ENCODE assay signal across 10 mouse cellular contexts in the genomic region with DNA sequence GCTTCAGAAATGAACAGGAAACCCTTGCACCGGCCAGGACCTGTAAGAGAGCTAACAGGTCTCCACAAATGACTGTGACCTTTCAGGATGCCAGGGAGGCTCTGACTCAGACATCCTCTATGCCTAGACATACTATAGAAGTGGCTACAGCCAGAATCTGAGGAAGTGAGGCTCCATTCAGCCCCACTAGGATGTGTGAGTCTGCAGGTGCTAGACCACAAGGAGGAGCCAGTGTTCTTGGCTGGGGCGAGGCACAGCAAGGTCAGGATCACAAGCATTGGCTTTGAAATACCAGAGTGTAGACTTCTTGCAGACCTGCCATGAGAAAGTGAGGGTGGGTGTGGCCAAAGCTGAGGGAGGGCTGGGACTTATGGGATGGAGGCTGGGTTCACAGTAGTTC. TPM values are rescaled to one million over a fixed set of nuclear protein-coding genes. Genes with fewer than 3 reads are reported as not detected.
DNase-seq lines count a peak whose midpoint lies in the region; ATAC-seq and TF ChIP-seq lines count a peak whose summit lies in the region.
"Had no signal": no experiment of that assay in that cellular context is flagged by ENCODE, and none has a peak within 500 bp of the region (broad histone marks: within the 10 kb centered on the region; RNA-seq: fewer than 3 reads in every experiment).

No protein-coding gene starts in this region.

- no peaks in the 10 kb centered on the region for H3K27me3 ChIP-seq in thymus, adult 2 months (ENCODE audit: control insufficient read depth, insufficient read depth, low read length)
- no peaks in the 10 kb centered on the region for H3K27me3 ChIP-seq in midbrain, embryonic 13.5 days

- H3K27ac ChIP-seq in thymus, adult 2 months (ENCODE audit: control insufficient read depth, insufficient read depth, low read length): no peak overlapping the region
- no peak overlapping the region for H3K27ac ChIP-seq in midbrain, embryonic 13.5 days
- H3K27ac ChIP-seq: limb, embryonic 10.5 days had no signal

- no peak overlapping the region for H3K9ac ChIP-seq in midbrain, embryonic 13.5 days (replicated peaks)

- no peak overlapping the region for H3K4me3 ChIP-seq in thymus, adult 2 months (ENCODE audit: control insufficient read depth, insufficient read depth, low read length)
- H3K4me3 ChIP-seq in midbrain, embryonic 13.5 days (replicated peaks): no peak overlapping the region
- H3K4me3 ChIP-seq: limb, embryonic 10.5 days; myocyte had no signal

- peak; percentile 40 for DNase-seq in adrenal gland, postnatal 14 days
- DNase-seq in adrenal gland, adult (ENCODE audit: inconsistent age in 2 of 2, low spot score in 1 of 2): no peak
- DNase-seq in thymus, postnatal 0 days (ENCODE audit: low spot score): peak; percentile 46
- DNase-seq in thymus, adult 2 months: no peak
- peak; percentile 16 to 48 for DNase-seq in kidney, postnatal 25 days
- peak; percentile 21 for DNase-seq in thymus, postnatal 4 days
- no peak for DNase-seq in right cerebral cortex, adult 18-20 months

- TF ChIP-seq POLR2A in thymus, adult 2 months (IDR thresholded peaks at IDR 0.05; ENCODE audit: control insufficient read depth, extremely low read depth, insufficient read depth, low read length, poor library complexity): no peak

- H3K36me3 ChIP-seq in thymus, adult 2 months (ENCODE audit: control insufficient read depth, insufficient read depth, low read length): no peaks in the 10 kb centered on the region
- no peaks in the 10 kb centered on the region for H3K36me3 ChIP-seq in midbrain, embryonic 13.5 days
- H3K36me3 ChIP-seq: limb, embryonic 10.5 days had no signal

- no peaks in the 10 kb centered on the region for H3K9me3 ChIP-seq in midbrain, embryonic 13.5 days
- H3K9me3 ChIP-seq: limb, embryonic 10.5 days had no signal

- no peak for ATAC-seq in midbrain, embryonic 13.5 days

- H3K4me1 ChIP-seq in thymus, adult 2 months (replicated peaks; ENCODE audit: control insufficient read depth, insufficient read depth, low read length): no peaks in the 10 kb centered on the region
- H3K4me1 ChIP-seq in midbrain, embryonic 13.5 days (replicated peaks): no peaks in the 10 kb centered on the region

- TF ChIP-seq CTCF in thymus, adult 2 months (IDR thresholded peaks at IDR 0.05; ENCODE audit: borderline replicate concordance, control insufficient read depth, extremely low read depth, insufficient read depth, low read length, poor library complexity): no peak

- H3K4me2 ChIP-seq in midbrain, embryonic 13.5 days (replicated peaks): no peak overlapping the region

- 17% methylated on average over 2 of the region's 2 CpGs for WGBS in thymus, adult 2 months
- 78% methylated on average over 2 of the region's 2 CpGs for WGBS in midbrain, embryonic 13.5 days

RNA-seq across cellular contexts. Expression of a gene that starts 29.1 kb away (rescaled TPM):
- 15.3 and 18.8 TPM in 2 replicates for total RNA-seq in adrenal gland, postnatal 14 days (2021)
- 47.0 and 49.4 TPM in 2 replicates for polyA plus RNA-seq in thymus, postnatal 0 days (2015; fragmentation: Nextera tagmentation; extraction: Ambion mirVana)
- polyA plus RNA-seq in thymus, adult 2 months (2012; rRNA removed): 7.5 and 7.9 TPM in 2 replicates
- 37.4 and 38.3 TPM in 2 replicates for polyA plus RNA-seq in midbrain, embryonic 13.5 days (2015; fragmentation: Nextera tagmentation; extraction: Ambion mirVana)

Comparison
In these comparisons a context has a peak if more than half of its experiments do, and no peak if none do; other contexts are left out.
1. DNase-seq: peak in adrenal gland, postnatal 14 days (single experiment), thymus, postnatal 0 days (single experiment), kidney, postnatal 25 days (2 of 2) and thymus, postnatal 4 days (single experiment); none in adrenal gland, adult (0 of 2), thymus, adult 2 months (single experiment) and right cerebral cortex, adult 18-20 months (single experiment).